Mouse (Mus musculus) erythroblast, embryonic 14.5 days (primary cell): ENCODE measurements around the gene Pnpla1.

Experiments
- GATA1 ChIP-seq: IDR thresholded peaks from 2 replicates; pipeline ENCODE4 v1.6.1; 2012; ENCODE audit warnings: low read length, inconsistent platforms, mixed read lengths
- TAL1 ChIP-seq: IDR thresholded peaks from 3 replicates; pipeline ENCODE4 v1.6.1; 2012; ENCODE audit warnings: low read length, inconsistent platforms, mixed read lengths

DNA sequence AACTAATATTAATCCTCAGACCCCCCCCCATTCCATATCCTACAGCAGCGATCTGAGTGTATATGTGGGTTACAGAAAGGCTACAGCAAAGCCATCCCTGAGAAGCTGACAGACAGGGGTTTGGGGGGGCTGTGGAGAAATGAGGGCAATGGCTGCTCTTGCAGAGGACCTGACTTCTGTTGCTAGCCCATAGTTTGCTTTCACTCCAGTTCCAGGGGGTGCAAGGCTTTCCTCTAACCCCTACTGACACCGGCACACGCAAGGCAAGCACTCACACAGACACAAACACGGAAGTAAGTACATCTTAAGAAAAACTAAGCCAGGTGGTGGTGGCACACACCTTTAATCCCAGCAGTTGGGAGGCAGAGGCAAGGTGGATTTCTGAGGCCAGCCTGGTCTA, 71.2 kb downstream of the Pnpla1 start:
- no peak for TF ChIP-seq TAL1
- no peak for TF ChIP-seq GATA1
